Mouse (Mus musculus) hindbrain, embryonic 10.5 days (tissue): ENCODE measurements at regions not wholly inside any gene's neighbourhood (a gene's known extent, or its start where the extent isn't known, plus 50 kb on each side); places are given as distances from the start of the nearest gene placed in this dataset.
A peak's percentile ranks its signal among the peaks of the same experiment; 100 is the strongest.

Experiments used
- DNase-seq: peaks from one replicate; pipeline ENCODE4 v3.0.0-alpha.2; 2017; ENCODE audit warnings: low spot score
- H3K27ac ChIP-seq: fragments of 300-500 bp; sonication (generic); 2 replicates; pipeline ENCODE4 v1.5.1; 2016; ENCODE audit warnings: mild to moderate bottlenecking, moderate library complexity
- H3K27me3 ChIP-seq: fragments of 300-500 bp; sonication (generic); 2 replicates; pipeline ENCODE4 v1.6.1; 2016; ENCODE audit warnings: mild to moderate bottlenecking; ENCODE audit not compliant: poor library complexity, insufficient read depth, severe bottlenecking
- H3K36me3 ChIP-seq: fragments of 300-500 bp; sonication (generic); 2 replicates; pipeline ENCODE4 v1.6.1; 2016; ENCODE audit warnings: mild to moderate bottlenecking, moderate library complexity
- H3K4me1 ChIP-seq: fragments of 300-500 bp; sonication (generic); replicated peaks from 2 replicates; pipeline ENCODE4 v1.6.1; 2016; ENCODE audit warnings: mild to moderate bottlenecking
- H3K4me3 ChIP-seq: fragments of 300-500 bp; sonication (generic); 2 replicates; pipeline ENCODE4 v1.5.1; 2016; ENCODE audit warnings: mild to moderate bottlenecking, moderate library complexity
- H3K9me3 ChIP-seq: fragments of 300-500 bp; sonication (generic); 2 replicates; pipeline ENCODE4 v1.6.1; 2016; ENCODE audit warnings: mild to moderate bottlenecking, moderate library complexity
- WGBS: fragments of 180-500 bp; shearing (Covaris S2); methylation state at CpG from one replicate; pipeline ENCODE4 v1.1.7; 2016; 5-methylcytosine and 5-hydroxymethylcytosine counted together

GRCm38 (mm10) chr14:33807196-33807595, 116.2 kb upstream of the Gdf10 start:
- Histone ChIP-seq H3K36me3 (no peaks in the 10 kb centered on the region), H3K27me3 (no peaks in the 10 kb centered on the region), H3K9me3 (no peaks in the 10 kb centered on the region), H3K4me1 (peaks cover 31% of the 10 kb centered on the region), H3K27ac (no peak overlapping the region), H3K4me3 (no peak overlapping the region)
- DNase-seq: no peak
- 71% methylated on average over 7 of the region's 7 CpGs for WGBS

GRCm38 (mm10) chr14:33808593-33809265, 114.7 kb upstream of the Gdf10 start:
- Histone ChIP-seq H3K9me3 (no peaks in the 10 kb centered on the region), H3K4me1 (peaks cover 31% of the 10 kb centered on the region), H3K27ac (peak overlapping the region; percentile 6), H3K4me3 (no peak overlapping the region), H3K36me3 (no peaks in the 10 kb centered on the region), H3K27me3 (no peaks in the 10 kb centered on the region)
- WGBS: 63% methylated on average over 11 of the region's 11 CpGs
- peak; percentile 20 for DNase-seq

GRCm38 (mm10) chr14:33810584-33810983, 112.8 kb upstream of the Gdf10 start:
- Histone ChIP-seq H3K27me3 (no peaks in the 10 kb centered on the region), H3K9me3 (no peaks in the 10 kb centered on the region), H3K27ac (no peak overlapping the region), H3K4me1 (peaks cover 26% of the 10 kb centered on the region), H3K4me3 (no peak overlapping the region), H3K36me3 (no peaks in the 10 kb centered on the region)
- 80% methylated on average over 4 of the region's 4 CpGs for WGBS
- no peak for DNase-seq

GRCm38 (mm10) chr14:33811241-33811640, 112.1 kb upstream of the Gdf10 start:
- H3K27me3 ChIP-seq: no peaks in the 10 kb centered on the region
- WGBS: 64% methylated on average over 3 of the region's 3 CpGs
- H3K4me3 ChIP-seq: no peak overlapping the region
- no peak overlapping the region for H3K27ac ChIP-seq
- H3K4me1 ChIP-seq: peaks cover 22% of the 10 kb centered on the region
- DNase-seq: no peak
- H3K9me3 ChIP-seq: no peaks in the 10 kb centered on the region
- no peaks in the 10 kb centered on the region for H3K36me3 ChIP-seq

- DNase-seq: no peak
- Histone ChIP-seq H3K27ac (no peak overlapping the region), H3K9me3 (no peaks in the 10 kb centered on the region), H3K27me3 (no peaks in the 10 kb centered on the region), H3K36me3 (no peaks in the 10 kb centered on the region), H3K4me1 (peaks cover 18% of the 10 kb centered on the region), H3K4me3 (no peak overlapping the region)
- 92% methylated on average over 8 of the region's 8 CpGs for WGBS
Observed at GRCm38 (mm10) chr14:33812266-33812665, 111.1 kb upstream of the Gdf10 start.

GRCm38 (mm10) chr14:33812772-33813171, 110.6 kb upstream of the Gdf10 start:
- peaks cover 16% of the 10 kb centered on the region for H3K4me1 ChIP-seq
- no peaks in the 10 kb centered on the region for H3K27me3 ChIP-seq
- H3K9me3 ChIP-seq: no peaks in the 10 kb centered on the region
- H3K4me3 ChIP-seq: no peak overlapping the region
- H3K27ac ChIP-seq: no peak overlapping the region
- no peak for DNase-seq
- no peaks in the 10 kb centered on the region for H3K36me3 ChIP-seq
- WGBS: 85% methylated on average over 4 of the region's 4 CpGs

- DNase-seq: no peak
- Histone ChIP-seq H3K36me3 (no peaks in the 10 kb centered on the region), H3K27me3 (no peaks in the 10 kb centered on the region), H3K4me1 (peaks cover 11% of the 10 kb centered on the region), H3K27ac (no peak overlapping the region), H3K9me3 (no peaks in the 10 kb centered on the region), H3K4me3 (no peak overlapping the region)
- 88% methylated on average over 3 of the region's 3 CpGs for whole genome bisulfite sequencing
Observed at GRCm38 (mm10) chr14:33813274-33813673, 110.1 kb upstream of the Gdf10 start.

GRCm38 (mm10) chr14:33814107-33814506, 109.3 kb upstream of the Gdf10 start:
- 85% methylated on average over 1 of the region's 1 CpGs for WGBS
- H3K4me1 ChIP-seq: peaks cover 6% of the 10 kb centered on the region

GRCm38 (mm10) chr14:33814599-33814998, 108.8 kb upstream of the Gdf10 start:
- DNase-seq: no peak
- no peak overlapping the region for H3K27ac ChIP-seq
- no peak overlapping the region for H3K4me3 ChIP-seq
- no peaks in the 10 kb centered on the region for H3K9me3 ChIP-seq
- no peaks in the 10 kb centered on the region for H3K36me3 ChIP-seq
- WGBS: 80% methylated on average over 2 of the region's 2 CpGs
- H3K27me3 ChIP-seq: no peaks in the 10 kb centered on the region
- peaks cover 8% of the 10 kb centered on the region for H3K4me1 ChIP-seq

More at GRCm38 (mm10) chr14:33814107-33814506, 109.3 kb upstream of the Gdf10 start:
- DNase-seq: no peak
- Histone ChIP-seq H3K9me3 (no peaks in the 10 kb centered on the region), H3K27me3 (no peaks in the 10 kb centered on the region), H3K36me3 (no peaks in the 10 kb centered on the region), H3K4me3 (no peak overlapping the region), H3K27ac (no peak overlapping the region)

- WGBS: 93% methylated on average over 14 of the region's 14 CpGs
- no peaks in the 10 kb centered on the region for H3K27me3 ChIP-seq
- no peak overlapping the region for H3K4me3 ChIP-seq
- no peak for DNase-seq
- H3K27ac ChIP-seq: no peak overlapping the region
- no peaks in the 10 kb centered on the region for H3K36me3 ChIP-seq
- H3K4me1 ChIP-seq: peaks cover 22% of the 10 kb centered on the region
- no peaks in the 10 kb centered on the region for H3K9me3 ChIP-seq
Observed at GRCm38 (mm10) chr14:33820541-33821260, 102.7 kb upstream of the Gdf10 start.

GRCm38 (mm10) chr14:33821436-33821835, 102.0 kb upstream of the Gdf10 start:
- no peaks in the 10 kb centered on the region for H3K36me3 ChIP-seq
- no peak for DNase-seq
- H3K27me3 ChIP-seq: no peaks in the 10 kb centered on the region
- 85% methylated on average over 7 of the region's 7 CpGs for WGBS
- no peak overlapping the region for H3K4me3 ChIP-seq
- no peaks in the 10 kb centered on the region for H3K9me3 ChIP-seq
- no peak overlapping the region for H3K27ac ChIP-seq
- H3K4me1 ChIP-seq: peaks cover 22% of the 10 kb centered on the region

- Histone ChIP-seq H3K27me3 (no peaks in the 10 kb centered on the region), H3K4me1 (peaks cover 16% of the 10 kb centered on the region), H3K36me3 (no peaks in the 10 kb centered on the region), H3K27ac (peak overlapping the region; percentile 67), H3K4me3 (0 out of 2 replicates have a peak overlapping the region, but pooled peaks have one; percentile 11), H3K9me3 (no peaks in the 10 kb centered on the region)
- 29% methylated on average over 11 of the region's 11 CpGs for WGBS
- DNase-seq: peak; percentile 30
Observed at GRCm38 (mm10) chr14:33824421-33824874, 98.9 kb upstream of the Gdf10 start.

GRCm38 (mm10) chr14:33826003-33826644, 97.3 kb upstream of the Gdf10 start:
- WGBS: 88% methylated on average over 12 of the region's 12 CpGs
- H3K4me3 ChIP-seq: no peak overlapping the region
- H3K27ac ChIP-seq: no peak overlapping the region
- no peaks in the 10 kb centered on the region for H3K9me3 ChIP-seq
- no peaks in the 10 kb centered on the region for H3K27me3 ChIP-seq
- H3K4me1 ChIP-seq: peaks cover 14% of the 10 kb centered on the region
- no peaks in the 10 kb centered on the region for H3K36me3 ChIP-seq
- no peak for DNase-seq
